Mouse (Mus musculus): Measurements from ENCODE around the gene Olfr1131. TPM values are rescaled to one million over a fixed set of nuclear protein-coding genes. Genes with fewer than 3 reads are reported as not detected.
"Not testable (repeated sequence)": the region's sequence is repeated elsewhere in the genome, so short reads cannot be mapped to it uniquely, and the experiment has no call there.

Gene Olfr1131
- polyA plus RNA-seq (2012; rRNA removed): not detected in 2 replicates

DNA sequence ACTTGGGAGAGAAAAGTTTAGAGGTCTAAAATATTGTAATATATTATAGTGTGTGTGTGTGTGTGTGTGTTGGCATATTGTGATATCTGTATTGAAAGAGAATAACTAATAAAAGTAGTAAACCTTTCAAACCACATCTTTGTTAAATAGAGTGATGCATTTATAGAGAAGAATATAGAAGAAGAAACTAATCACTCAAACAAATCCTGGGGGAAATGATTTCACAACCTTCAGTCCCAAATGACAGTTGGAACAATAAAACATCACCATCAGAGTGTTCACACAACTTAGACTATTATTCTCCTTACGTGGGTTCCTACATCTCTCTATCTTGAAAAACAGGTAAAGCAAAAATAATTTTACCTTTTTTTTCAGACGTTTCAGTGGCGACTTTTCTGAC, at the start of gene Olfr1131:
Olfr1131 (plus strand) TSS at position 301 of the 400 bp plus-strand sequence.
- no peak for DNase-seq (ENCODE audit: low read depth, low spot score)
- 55% methylated on average over 3 of the region's 3 CpGs for WGBS

DNA sequence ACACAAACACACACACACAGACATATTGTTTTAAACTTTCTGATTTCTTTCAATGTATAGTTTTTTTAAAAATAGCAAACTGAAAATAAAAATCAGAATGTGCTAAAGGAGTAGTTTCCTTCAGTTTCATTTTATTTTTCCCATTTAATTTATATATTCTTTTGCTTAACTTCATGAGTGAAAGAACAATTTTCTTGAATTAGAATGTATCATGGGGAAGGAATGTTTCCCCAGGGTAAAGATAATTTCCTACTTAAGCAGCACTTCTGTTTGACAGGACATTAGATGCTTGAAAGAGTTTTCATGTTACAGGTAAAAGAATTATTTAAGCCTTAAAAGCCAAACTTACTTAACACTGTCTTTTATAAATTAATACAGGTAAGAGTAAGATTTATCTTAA, 21.0 kb upstream of the Olfr1131 start, which contains the start of gene Olfr1130:
Olfr1130 (plus strand) TSS at position 301 of the 400 bp plus-strand sequence.
- not testable (repeated sequence) for DNase-seq (ENCODE audit: low read depth, low spot score)

DNA sequence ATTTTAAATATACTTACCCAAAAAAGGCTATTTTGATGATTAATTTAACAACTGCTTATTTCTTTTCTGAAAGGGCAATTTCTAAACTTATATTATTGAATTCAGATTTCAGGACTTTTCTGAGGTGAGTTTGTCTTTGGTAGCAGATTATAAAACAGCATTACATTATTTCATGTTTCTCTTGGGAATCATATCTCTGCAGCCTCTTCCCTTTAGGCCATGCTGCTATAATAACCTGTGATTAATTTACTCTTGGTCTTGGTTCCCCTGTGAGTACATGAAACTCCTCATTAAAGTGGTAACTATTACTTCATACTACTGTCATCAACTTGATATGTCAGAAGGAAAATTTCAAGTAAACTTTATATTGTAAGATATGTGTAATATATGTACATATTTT, 10.5 kb downstream of the Olfr1131 start, which contains the start of gene Olfr1132:
Olfr1132 (minus strand) TSS at position 101 of the 400 bp plus-strand sequence.
- DNase-seq (ENCODE audit: low read depth, low spot score): no peak

DNA sequence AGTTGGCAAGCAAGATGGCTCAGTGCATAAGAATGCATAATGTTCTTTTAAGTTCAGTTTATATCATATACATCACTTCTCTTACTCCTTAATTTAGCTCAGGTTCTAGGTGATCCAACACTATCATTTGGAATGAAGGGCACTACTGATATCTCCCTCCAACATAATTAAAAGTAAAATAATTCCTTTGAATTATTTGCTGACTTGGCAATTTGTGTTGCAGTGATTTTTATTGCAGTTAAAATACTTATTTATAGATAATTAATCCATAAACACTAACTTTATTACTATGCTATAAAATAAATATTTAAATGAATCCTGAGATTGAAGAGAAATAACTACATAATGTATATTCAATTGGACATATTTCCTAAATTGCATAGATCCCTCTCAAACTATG, 15.5 kb downstream of the Olfr1131 start:
- DNase-seq (ENCODE audit: low read depth, low spot score): no peak

DNA sequence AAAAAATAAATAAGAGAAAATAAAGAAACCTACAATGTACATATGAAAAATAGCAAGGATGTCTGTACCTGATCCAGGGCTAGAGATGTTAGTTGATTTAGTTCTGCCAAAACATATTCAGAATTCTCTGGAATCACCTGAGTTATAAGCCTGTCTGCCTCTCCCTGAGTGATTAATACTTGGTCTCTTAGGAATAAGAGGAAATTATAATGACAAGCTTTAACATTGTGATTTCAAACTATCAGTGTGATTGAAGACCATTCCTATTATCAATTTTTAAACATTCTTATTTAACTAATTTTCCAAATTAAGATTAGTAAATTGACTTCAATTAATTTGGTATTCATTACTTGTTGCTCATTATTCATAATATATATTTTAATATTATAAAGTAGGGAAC, 20.4 kb downstream of the Olfr1131 start, which contains the start of gene Olfr1133:
Olfr1133 (minus strand) TSS at position 101 of the 400 bp plus-strand sequence.
- no peak for DNase-seq (ENCODE audit: low read depth, low spot score)

DNA sequence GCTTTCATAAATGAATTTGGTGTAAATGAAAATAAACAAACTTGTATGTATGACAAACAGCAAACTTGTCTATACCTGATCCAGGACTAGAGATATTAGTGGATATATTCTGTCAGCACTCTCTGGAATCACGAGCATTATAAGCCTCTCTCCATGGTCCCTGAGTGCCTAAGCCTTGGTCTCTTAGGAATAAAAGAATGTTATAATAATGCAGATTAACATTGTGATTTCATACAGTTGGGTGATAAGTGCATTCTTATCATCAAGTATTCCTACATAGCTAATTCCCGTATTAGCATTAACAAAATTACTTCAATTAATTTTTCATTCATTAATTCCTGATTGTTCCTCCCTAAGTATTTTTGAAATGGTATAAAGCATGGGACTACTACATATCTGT, 31.5 kb downstream of the Olfr1131 start, which contains the start of gene Olfr1134:
Olfr1134 (minus strand) TSS at position 101 of the 400 bp plus-strand sequence.
- DNase-seq (ENCODE audit: low read depth, low spot score): no peak
- 83% methylated on average over 2 of the region's 2 CpGs for WGBS

DNA sequence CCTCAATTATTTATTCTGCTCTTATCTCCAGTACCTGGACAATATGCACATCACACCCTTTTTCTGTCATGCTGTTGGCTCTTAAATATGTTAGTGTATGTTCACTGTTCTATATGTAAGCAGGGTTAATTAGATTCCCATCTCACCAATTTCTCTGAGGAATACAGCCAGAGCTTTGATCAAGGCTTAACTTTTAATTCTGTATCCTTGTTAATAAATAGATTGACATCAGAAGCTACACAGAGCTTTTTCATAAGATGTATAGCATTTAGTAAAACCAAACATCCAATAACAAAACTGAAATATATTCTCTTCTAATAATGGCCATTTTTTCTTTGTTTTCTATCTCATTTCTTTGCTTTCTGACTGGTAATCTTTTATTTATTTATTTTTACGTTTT, 46.7 kb downstream of the Olfr1131 start, which contains the start of gene Olfr1135:
Olfr1135 (minus strand) TSS at position 101 of the 400 bp plus-strand sequence.
- DNase-seq (ENCODE audit: low read depth, low spot score): no peak
- 2% methylated on average over 1 of the region's 1 CpGs for WGBS

Other genes with a start within 250 kb of the Olfr1131 start
- not detected in 2 replicates for gene Olfr1122, start 241.3 kb upstream of the Olfr1131 start, polyA plus RNA-seq (2012; rRNA removed)
- gene Olfr1123, start 210.5 kb upstream of the Olfr1131 start, polyA plus RNA-seq (2012; rRNA removed): not detected in 2 replicates
- gene Olfr1124, start 196.8 kb upstream of the Olfr1131 start, polyA plus RNA-seq (2012; rRNA removed): not detected in 2 replicates
- not detected in 2 replicates for gene Olfr1126, start 173.1 kb upstream of the Olfr1131 start, polyA plus RNA-seq (2012; rRNA removed)
- gene Pramel7, start 130.0 kb upstream of the Olfr1131 start, polyA plus RNA-seq (2012; rRNA removed): not detected in 2 replicates
- not detected in 2 replicates for gene Pramel6, start 120.5 kb upstream of the Olfr1131 start, polyA plus RNA-seq (2012; rRNA removed)
- gene Olfr153, start 95.3 kb upstream of the Olfr1131 start, polyA plus RNA-seq (2012; rRNA removed): not detected in 2 replicates
- not detected in 2 replicates for gene Olfr1128, start 81.6 kb upstream of the Olfr1131 start, polyA plus RNA-seq (2012; rRNA removed)
- not detected in 2 replicates for gene Olfr1129, start 53.2 kb upstream of the Olfr1131 start, polyA plus RNA-seq (2012; rRNA removed)
- not detected in 2 replicates for gene Olfr1130, start 20.9 kb upstream of the Olfr1131 start, polyA plus RNA-seq (2012; rRNA removed)
- gene Olfr1132, start 10.4 kb downstream of the Olfr1131 start, polyA plus RNA-seq (2012; rRNA removed): not detected in 2 replicates
- not detected in 2 replicates for gene Olfr1133, start 20.3 kb downstream of the Olfr1131 start, polyA plus RNA-seq (2012; rRNA removed)
- gene Olfr1134, start 31.4 kb downstream of the Olfr1131 start, polyA plus RNA-seq (2012; rRNA removed): not detected in 2 replicates
- not detected in 2 replicates for gene Olfr1135, start 46.6 kb downstream of the Olfr1131 start, polyA plus RNA-seq (2012; rRNA removed)
- gene Olfr1136, start 66.8 kb downstream of the Olfr1131 start, polyA plus RNA-seq (2012; rRNA removed): not detected in 2 replicates
- not detected in 2 replicates for gene Olfr1137, start 86.1 kb downstream of the Olfr1131 start, polyA plus RNA-seq (2012; rRNA removed)
- not detected in 2 replicates for gene Olfr1138, start 112.9 kb downstream of the Olfr1131 start, polyA plus RNA-seq (2012; rRNA removed)
- not detected in 2 replicates for gene Olfr1140, start 116.6 kb downstream of the Olfr1131 start, polyA plus RNA-seq (2012; rRNA removed)
- gene Olfr1141, start 126.9 kb downstream of the Olfr1131 start, polyA plus RNA-seq (2012; rRNA removed): not detected in 2 replicates
- not detected in 2 replicates for gene Olfr152, start 152.4 kb downstream of the Olfr1131 start, polyA plus RNA-seq (2012; rRNA removed)
- gene Olfr1143, start 173.5 kb downstream of the Olfr1131 start, polyA plus RNA-seq (2012; rRNA removed): not detected in 2 replicates
- not detected in 2 replicates for gene Olfr1145, start 182.7 kb downstream of the Olfr1131 start, polyA plus RNA-seq (2012; rRNA removed)
- gene Olfr1148, start 203.4 kb downstream of the Olfr1131 start, polyA plus RNA-seq (2012; rRNA removed): not detected in 2 replicates
- gene Olfr1150-ps1, start 216.9 kb downstream of the Olfr1131 start, polyA plus RNA-seq (2012; rRNA removed): not detected in 2 replicates
- gene Olfr1151, start 228.8 kb downstream of the Olfr1131 start, polyA plus RNA-seq (2012; rRNA removed): not detected in 2 replicates
- not detected in 2 replicates for gene Olfr1152, start 239.4 kb downstream of the Olfr1131 start, polyA plus RNA-seq (2012; rRNA removed)

All from large intestine, adult 2 months (tissue).